Mouse (Mus musculus): Measurements from ENCODE around the gene Gm10518.

The Gm10518 gene

DNA sequence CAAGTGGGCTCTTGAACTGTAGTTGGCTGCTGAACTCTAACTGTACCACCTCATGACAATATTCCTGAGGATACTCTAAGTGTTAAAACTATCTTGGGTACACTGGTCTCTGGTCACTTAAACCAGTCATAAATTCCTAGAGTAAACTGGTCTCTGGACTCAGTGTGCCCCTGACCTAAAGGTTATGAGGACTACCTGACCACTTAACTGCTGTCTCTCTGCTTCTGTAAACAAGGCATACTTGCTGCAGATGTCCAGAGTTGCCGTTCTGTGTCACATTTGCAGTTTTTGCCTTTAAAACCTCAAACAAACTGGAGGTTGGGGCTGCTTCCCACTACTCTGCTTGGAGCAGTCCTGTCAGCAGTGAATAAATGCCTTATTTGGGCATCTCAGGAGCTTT is 30.4 kb downstream of the Gm10518 start:
- no peak for DNase-seq (ENCODE audit: low spot score in 2 of 2)

DNA sequence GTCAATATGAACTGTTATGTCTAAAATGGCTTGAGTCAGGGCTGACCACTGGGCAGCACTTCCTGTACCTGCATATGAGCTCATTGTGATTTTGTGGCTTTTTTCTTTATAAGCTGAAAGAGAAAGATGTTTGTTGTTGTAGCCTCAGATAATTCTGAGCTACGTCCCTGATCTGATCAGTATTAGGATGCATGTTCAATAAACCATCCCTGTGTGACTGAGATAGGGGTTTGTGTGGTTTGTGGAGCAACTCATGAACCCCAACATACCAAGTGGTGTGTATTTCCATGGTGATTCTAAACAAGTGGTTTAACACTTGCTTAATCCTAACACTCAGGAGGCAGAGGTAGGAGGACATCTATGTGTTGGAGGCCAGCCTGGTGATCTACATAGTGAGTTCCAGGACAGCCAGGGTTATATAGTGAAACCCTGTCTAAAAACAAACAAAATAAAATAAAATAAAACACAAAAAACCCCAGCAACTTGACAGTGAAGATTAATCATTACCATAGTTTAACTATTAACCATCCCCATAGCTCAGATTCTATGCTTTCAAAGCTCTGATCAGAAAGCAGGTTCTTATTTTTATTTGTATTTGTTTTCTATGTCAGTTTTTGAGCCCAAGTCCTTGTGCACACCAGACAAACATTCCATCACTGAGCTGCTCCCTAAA is 32.7 kb downstream of the Gm10518 start:
- no peak for DNase-seq (ENCODE audit: low spot score in 2 of 2)

DNA sequence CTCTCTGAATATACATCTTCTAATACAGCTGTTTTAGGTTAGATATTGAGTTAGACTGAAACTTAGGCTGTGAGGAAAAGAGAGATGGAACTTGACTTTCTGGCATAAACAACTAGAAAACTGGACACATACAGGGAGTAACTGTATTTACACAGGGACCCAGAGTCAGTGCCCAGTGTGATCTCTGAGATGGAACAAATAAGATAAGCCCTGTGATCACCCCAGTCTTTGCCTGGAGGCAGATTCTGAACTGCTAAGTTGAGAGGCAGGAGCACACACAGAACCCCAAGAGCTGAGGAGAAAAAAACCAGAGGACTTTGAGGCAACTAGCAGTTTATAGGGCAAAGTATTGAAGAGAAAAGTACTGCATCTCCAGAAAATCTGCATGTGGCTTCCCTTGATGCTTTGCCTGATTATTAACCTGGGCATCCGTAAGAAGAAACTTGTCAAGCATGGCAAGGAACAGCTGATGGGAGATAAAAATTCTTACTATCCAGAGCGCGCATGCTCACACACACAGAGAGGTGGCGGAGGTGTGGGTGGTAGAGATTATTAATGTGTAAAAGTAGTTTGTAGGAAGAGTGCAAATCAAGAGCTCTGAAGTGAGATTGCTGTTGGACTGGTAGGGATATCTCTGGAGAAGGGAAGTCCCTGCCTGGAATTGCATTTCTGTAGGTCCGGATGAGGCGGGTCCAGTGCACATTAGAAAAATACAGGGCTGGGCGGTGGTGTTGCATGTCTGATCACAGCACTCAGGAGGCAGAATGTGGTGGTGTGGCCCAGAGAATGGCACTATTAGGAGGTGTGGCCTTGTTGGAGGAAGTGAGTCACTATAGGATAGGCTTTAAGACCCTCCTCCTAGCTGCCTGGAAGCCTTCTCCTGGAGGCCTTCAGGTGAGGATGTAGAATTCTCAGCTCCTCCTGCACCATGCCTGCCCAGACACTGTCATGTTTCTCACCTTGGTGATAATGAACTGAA is 33.5 kb downstream of the Gm10518 start:
- no peak for DNase-seq (ENCODE audit: low spot score in 2 of 2)

DNA sequence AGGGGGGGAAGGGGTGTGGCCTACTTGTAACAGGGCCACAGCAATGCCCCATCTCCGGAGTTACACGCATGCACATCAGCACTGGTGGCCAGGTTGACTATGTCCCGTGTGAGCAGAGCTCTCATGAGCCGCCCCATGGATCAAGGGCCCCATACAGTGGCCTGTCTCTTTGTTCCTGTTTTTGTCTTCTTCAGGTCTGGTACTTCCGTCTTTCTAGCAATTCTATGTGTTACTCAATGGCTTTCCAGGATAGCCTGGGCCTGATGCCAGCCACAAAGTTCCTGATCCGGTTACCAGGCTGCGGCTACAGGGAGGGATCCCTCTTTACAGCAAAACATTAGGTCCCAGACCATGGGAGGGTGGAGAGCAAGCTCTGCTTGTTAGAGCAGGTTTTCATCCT is 39.4 kb downstream of the Gm10518 start:
- DNase-seq (ENCODE audit: low spot score in 2 of 2) = no peak

DNA sequence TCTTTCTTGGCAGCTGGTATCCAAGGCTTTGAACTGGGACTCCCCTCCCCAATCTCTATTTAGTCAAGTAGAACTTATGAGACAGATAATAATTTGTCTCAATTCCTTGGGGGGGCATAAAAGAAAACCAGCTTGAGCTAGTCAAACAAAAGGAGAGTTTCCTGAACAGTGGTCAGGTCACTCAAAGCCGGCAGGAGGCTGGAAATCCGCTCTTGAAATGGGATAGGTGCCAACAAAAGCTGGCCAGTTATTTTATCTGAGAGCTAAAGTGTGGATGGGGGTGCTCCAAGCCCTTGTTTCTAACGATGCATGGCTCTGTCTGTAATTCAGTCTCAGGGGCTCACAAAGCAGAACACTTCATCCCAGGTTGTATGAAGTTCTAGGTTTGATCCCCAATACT is 40.8 kb downstream of the Gm10518 start:
- no peak for DNase-seq (ENCODE audit: low spot score in 2 of 2)

DNA sequence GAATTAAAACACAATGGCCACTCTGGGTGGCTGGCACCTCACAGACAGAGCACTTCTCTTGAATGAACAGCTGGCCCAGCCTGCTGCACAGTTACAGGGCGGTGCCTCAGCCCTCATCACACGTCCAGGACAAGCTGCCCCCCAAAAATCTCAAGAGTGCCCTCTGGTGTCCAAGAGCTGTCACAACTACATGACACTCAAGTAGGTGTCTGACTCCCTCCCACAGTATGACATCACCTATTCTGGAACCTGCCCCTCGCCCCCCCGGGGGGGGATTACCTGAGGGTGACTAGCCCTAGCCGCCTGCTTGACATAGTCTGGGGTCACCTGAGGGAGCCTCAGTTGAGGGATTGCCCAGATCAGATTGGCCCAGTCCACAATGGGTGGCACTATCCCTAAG is 41.7 kb downstream of the Gm10518 start:
- peak; percentile 83 for DNase-seq (ENCODE audit: low spot score in 2 of 2)

DNA sequence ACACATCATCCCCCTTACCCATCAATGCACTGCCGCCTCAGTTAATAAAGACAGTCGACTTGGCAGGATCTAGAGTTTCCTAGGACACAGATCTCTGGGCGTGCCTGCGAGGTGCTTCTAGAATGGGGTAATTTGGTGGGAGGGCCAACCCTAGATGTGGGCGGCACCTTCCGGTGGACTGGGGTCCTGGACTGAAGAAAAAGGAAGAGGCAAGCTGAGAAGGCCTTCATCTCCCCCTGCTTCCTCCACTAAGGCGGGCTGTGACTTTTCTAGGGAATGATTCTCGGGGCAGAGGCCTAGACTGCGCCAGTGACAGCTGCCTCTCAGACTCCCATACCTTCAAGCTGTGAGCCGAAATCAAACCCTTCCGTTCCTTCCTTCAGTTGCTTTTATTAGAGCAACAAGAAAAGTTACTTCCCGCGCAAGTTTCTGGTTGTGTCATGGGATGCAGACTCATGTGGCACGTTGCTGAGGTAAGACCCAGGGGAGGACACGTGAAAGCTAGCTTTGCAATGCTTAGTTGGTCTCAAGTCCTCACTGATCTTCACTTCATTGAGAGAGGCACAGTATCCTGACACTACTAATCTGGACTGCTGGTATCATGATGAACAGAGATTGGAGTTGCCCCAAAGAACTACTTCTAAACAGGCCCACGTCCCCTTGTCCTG is 42.8 kb downstream of the Gm10518 start:
- DNase-seq (ENCODE audit: low spot score in 2 of 2) = no peak

DNA sequence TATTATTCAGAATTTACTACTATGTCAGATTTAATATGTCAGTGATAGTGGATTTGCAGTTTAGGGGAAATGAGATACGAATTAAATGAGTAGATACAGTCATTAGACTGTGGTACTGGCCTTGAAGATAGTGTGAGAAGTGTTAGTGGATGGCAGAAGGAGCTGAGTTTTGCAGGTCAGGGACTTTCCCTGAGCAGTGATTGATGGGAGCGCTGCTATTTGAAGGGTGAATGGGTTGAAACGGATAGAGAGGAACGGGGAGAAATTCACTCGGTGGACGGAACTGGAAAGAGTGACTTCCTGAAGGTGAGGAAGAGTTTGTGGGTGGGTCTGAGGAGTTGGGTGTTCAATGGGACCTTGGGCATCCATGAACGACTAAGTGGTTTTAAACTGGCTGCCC is 44.0 kb downstream of the Gm10518 start:
- DNase-seq (ENCODE audit: low spot score in 2 of 2) = no peak

DNA sequence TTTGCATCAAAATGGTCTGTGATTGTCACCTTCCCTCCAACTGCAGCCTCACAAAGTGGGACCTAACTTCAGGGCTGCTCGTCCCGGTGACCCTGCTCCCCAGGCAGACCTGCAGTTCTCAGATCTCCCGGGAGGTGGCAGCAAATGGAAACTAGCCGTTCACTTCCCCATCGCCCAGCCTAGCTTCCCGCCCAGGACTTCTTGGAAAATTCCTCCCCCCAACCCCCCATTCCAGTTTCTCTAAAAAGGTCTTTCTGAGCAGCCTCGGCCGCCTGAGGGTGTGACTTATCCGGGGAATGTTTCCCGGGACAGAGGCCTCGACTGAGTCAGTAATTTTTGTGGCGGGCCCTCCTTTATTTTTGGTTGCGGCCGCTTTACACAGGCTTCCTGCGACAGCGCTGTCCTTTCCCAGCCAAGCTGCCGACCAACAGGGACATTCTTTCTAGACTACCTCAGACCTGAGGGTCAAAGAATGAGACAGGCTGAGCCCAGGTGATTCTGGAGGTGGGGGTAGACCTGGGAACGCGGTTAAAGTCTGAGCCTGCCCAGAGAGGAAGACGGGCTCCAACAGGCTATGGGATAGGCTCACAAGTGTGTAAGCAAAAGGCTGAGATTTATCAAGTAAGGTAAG is 44.7 kb downstream of the Gm10518 start:
- DNase-seq (ENCODE audit: low spot score in 2 of 2) = peak; percentile 49 to 60

DNA sequence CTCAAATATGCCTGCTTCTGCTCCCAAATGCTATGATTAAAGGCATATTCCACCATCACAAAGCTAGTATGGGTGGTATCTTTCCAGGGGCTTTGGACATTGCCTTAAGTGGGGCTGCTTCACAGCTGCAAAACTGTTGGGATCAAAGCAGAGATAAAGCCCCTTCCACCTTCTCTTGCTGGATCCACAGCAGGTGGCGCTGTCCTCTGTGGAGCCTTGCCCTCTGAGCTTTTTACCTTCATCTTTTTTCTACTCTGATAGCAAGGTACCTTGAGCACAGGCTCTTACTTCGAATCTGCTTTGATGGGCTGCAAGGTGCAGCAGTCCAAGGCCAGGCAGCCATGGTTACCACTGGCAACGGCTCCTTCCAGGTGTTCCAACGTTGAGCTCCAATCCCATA is 50.2 kb downstream of the Gm10518 start:
- DNase-seq (ENCODE audit: low spot score in 2 of 2) = no peak

Data from natural killer cell, adult 2 months (primary cell).